Mouse (Mus musculus): ENCODE measurements around the gene Olfr397. TPM values are rescaled to one million over a fixed set of nuclear protein-coding genes. Genes with fewer than 3 reads are reported as not detected.

The Olfr397 gene
- not detected in 2 replicates for polyA plus RNA-seq (2015; fragmentation: Nextera tagmentation; extraction: Ambion mirVana)

- 38% methylated on average over 1 of the region's 1 CpGs for WGBS (ENCODE audit: insufficient replicate concordance)
- H3K36me3 ChIP-seq (ENCODE audit: control insufficient read depth, insufficient read depth): no peaks in the 10 kb centered on the region
- H3K27ac ChIP-seq (ENCODE audit: low read length): no peak within 1 kb of the TSS
- H3K9ac ChIP-seq (ENCODE audit: low read depth, low read length): no peak within 1 kb of the TSS
- no peak for ATAC-seq (ENCODE audit: low read depth)
- no peak within 1 kb of the TSS for H3K4me2 ChIP-seq (ENCODE audit: low read depth, low read length)
- no peaks in the 10 kb centered on the region for H3K9me3 ChIP-seq (replicated peaks; ENCODE audit: control insufficient read depth, low read length)
- H3K4me3 ChIP-seq (ENCODE audit: low read depth, low read length): no peak within 1 kb of the TSS
- no peaks in the 10 kb centered on the region for H3K4me1 ChIP-seq (ENCODE audit: control insufficient read depth, low read depth, low read length)
- H3K27me3 ChIP-seq (ENCODE audit: control insufficient read depth, insufficient read depth, low read depth, low read length): no peaks in the 10 kb centered on the region
These were observed at the start of gene Olfr397 for GRCm38 (mm10) chr11:73960517-73960916. Olfr397 (plus strand) TSS chr11:73960817.

DNA sequence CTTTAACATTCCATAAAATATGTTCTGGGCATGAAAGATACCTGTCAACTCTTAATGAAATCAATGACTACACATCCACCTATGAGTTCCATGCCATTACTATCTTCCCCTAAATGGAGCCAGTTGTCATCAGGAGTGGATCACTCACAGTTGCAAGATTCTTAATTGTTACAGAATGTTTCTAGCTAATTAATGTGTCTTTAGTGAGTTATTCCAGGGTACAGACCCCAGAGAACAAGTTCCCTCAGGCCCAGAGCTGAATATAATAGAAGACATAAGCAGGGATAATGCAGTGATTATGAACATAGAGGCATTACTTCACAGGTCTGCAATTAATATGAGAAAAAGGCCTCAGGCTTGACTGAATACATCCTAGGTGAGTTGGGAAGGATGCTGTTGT is 24.2 kb upstream of the Olfr397 start, which contains the start of gene Olfr23:
TSS of gene Olfr23 (plus strand) at position 301 of the 400 bp plus-strand sequence.
- H3K9me3 ChIP-seq (replicated peaks; ENCODE audit: control insufficient read depth, low read length): no peaks in the 10 kb centered on the region
- H3K27me3 ChIP-seq (ENCODE audit: control insufficient read depth, insufficient read depth, low read depth, low read length): no peaks in the 10 kb centered on the region
- no peak within 1 kb of the TSS for H3K4me2 ChIP-seq (ENCODE audit: low read depth, low read length)
- H3K36me3 ChIP-seq (ENCODE audit: control insufficient read depth, insufficient read depth): no peaks in the 10 kb centered on the region
- H3K9ac ChIP-seq (ENCODE audit: low read depth, low read length): no peak within 1 kb of the TSS
- ATAC-seq (ENCODE audit: low read depth): no peak
- H3K4me3 ChIP-seq (ENCODE audit: low read depth, low read length): no peak within 1 kb of the TSS
- no peaks in the 10 kb centered on the region for H3K4me1 ChIP-seq (ENCODE audit: control insufficient read depth, low read depth, low read length)
- no peak within 1 kb of the TSS for H3K27ac ChIP-seq (ENCODE audit: low read length)

- H3K27ac ChIP-seq (ENCODE audit: low read length): no peak within 1 kb of the TSS
- no peaks in the 10 kb centered on the region for H3K9me3 ChIP-seq (replicated peaks; ENCODE audit: control insufficient read depth, low read length)
- no peak within 1 kb of the TSS for H3K4me2 ChIP-seq (ENCODE audit: low read depth, low read length)
- no peak for ATAC-seq (ENCODE audit: low read depth)
- H3K4me3 ChIP-seq (ENCODE audit: low read depth, low read length): no peak within 1 kb of the TSS
- H3K27me3 ChIP-seq (ENCODE audit: control insufficient read depth, insufficient read depth, low read depth, low read length): no peaks in the 10 kb centered on the region
- H3K9ac ChIP-seq (ENCODE audit: low read depth, low read length): no peak within 1 kb of the TSS
- H3K36me3 ChIP-seq (ENCODE audit: control insufficient read depth, insufficient read depth): no peaks in the 10 kb centered on the region
- no peaks in the 10 kb centered on the region for H3K4me1 ChIP-seq (ENCODE audit: control insufficient read depth, low read depth, low read length)
These were observed 29.7 kb downstream of the Olfr397 start, which contains the start of gene Olfr398 for GRCm38 (mm10) chr11:73990307-73990706. Olfr398 (minus strand) TSS chr11:73990407.

DNA sequence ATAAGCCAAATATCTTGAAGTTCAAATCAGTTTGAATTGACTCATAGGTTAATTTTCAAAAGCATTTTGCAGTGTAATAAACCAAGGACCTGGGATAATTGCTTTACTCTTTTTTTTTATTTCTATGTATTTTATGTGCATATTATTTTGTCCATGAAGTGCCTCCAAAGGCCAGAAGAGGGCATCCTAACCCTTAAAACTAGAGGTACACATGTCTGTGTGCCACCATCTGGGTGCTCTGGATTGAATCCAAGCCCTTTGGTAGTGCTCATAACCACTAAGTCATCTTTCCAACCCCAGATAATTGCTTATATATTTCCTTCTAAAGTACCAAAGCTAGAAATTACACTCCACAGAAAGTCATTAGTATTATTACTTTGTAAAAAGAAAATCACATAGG is 32.5 kb downstream of the Olfr397 start:
- no peaks in the 10 kb centered on the region for H3K36me3 ChIP-seq (ENCODE audit: control insufficient read depth, insufficient read depth)
- no peaks in the 10 kb centered on the region for H3K27me3 ChIP-seq (ENCODE audit: control insufficient read depth, insufficient read depth, low read depth, low read length)
- no peak overlapping the region for H3K4me2 ChIP-seq (ENCODE audit: low read depth, low read length)
- H3K4me1 ChIP-seq (ENCODE audit: control insufficient read depth, low read depth, low read length): no peaks in the 10 kb centered on the region
- H3K9ac ChIP-seq (ENCODE audit: low read depth, low read length): no peak overlapping the region
- ATAC-seq (ENCODE audit: low read depth): no peak
- no peaks in the 10 kb centered on the region for H3K9me3 ChIP-seq (replicated peaks; ENCODE audit: control insufficient read depth, low read length)
- no peak overlapping the region for H3K27ac ChIP-seq (ENCODE audit: low read length)
- no peak overlapping the region for H3K4me3 ChIP-seq (ENCODE audit: low read depth, low read length)

Other genes starting within 250 kb of the Olfr397 start
- not detected in 2 replicates for gene Olfr389, start 180.1 kb upstream of the Olfr397 start, polyA plus RNA-seq (2015; fragmentation: Nextera tagmentation; extraction: Ambion mirVana)
- not detected in 2 replicates for gene Olfr390, start 177.9 kb upstream of the Olfr397 start, polyA plus RNA-seq (2015; fragmentation: Nextera tagmentation; extraction: Ambion mirVana)
- not detected in 2 replicates for gene Olfr391-ps, start 157.8 kb upstream of the Olfr397 start, polyA plus RNA-seq (2015; fragmentation: Nextera tagmentation; extraction: Ambion mirVana)
- not detected in 2 replicates for gene Olfr392, start 143.8 kb upstream of the Olfr397 start, polyA plus RNA-seq (2015; fragmentation: Nextera tagmentation; extraction: Ambion mirVana)
- not detected in 2 replicates for gene Olfr393, start 109.4 kb upstream of the Olfr397 start, polyA plus RNA-seq (2015; fragmentation: Nextera tagmentation; extraction: Ambion mirVana)
- gene Olfr394, start 70.0 kb upstream of the Olfr397 start, polyA plus RNA-seq (2015; fragmentation: Nextera tagmentation; extraction: Ambion mirVana): not detected in 2 replicates
- not detected in 2 replicates for gene Olfr395, start 51.5 kb upstream of the Olfr397 start, polyA plus RNA-seq (2015; fragmentation: Nextera tagmentation; extraction: Ambion mirVana)
- not detected in 2 replicates for gene Olfr23, start 24.1 kb upstream of the Olfr397 start, polyA plus RNA-seq (2015; fragmentation: Nextera tagmentation; extraction: Ambion mirVana)
- not detected in 2 replicates for gene Olfr398, start 29.6 kb downstream of the Olfr397 start, polyA plus RNA-seq (2015; fragmentation: Nextera tagmentation; extraction: Ambion mirVana)
- gene Olfr139, start 95.7 kb downstream of the Olfr397 start, polyA plus RNA-seq (2015; fragmentation: Nextera tagmentation; extraction: Ambion mirVana): not detected in 2 replicates
- not detected in 2 replicates for gene Olfr399, start 95.8 kb downstream of the Olfr397 start, polyA plus RNA-seq (2015; fragmentation: Nextera tagmentation; extraction: Ambion mirVana)
- not detected in 2 replicates for gene Zfp616, start 109.1 kb downstream of the Olfr397 start, polyA plus RNA-seq (2015; fragmentation: Nextera tagmentation; extraction: Ambion mirVana)
- gene Olfr401, start 152.9 kb downstream of the Olfr397 start, polyA plus RNA-seq (2015; fragmentation: Nextera tagmentation; extraction: Ambion mirVana): not detected in 2 replicates
- not detected in 2 replicates for gene Olfr402, start 192.7 kb downstream of the Olfr397 start, polyA plus RNA-seq (2015; fragmentation: Nextera tagmentation; extraction: Ambion mirVana)
- not detected in 2 replicates for gene Olfr403, start 225.4 kb downstream of the Olfr397 start, polyA plus RNA-seq (2015; fragmentation: Nextera tagmentation; extraction: Ambion mirVana)

All from liver, embryonic 16.5 days (tissue).